Mouse (Mus musculus): ENCODE measurements at regions not wholly inside any gene's neighbourhood (a gene's known extent, or its start where the extent isn't known, plus 50 kb on each side); places are given as distances from the start of the nearest gene placed in this dataset.

DNA sequence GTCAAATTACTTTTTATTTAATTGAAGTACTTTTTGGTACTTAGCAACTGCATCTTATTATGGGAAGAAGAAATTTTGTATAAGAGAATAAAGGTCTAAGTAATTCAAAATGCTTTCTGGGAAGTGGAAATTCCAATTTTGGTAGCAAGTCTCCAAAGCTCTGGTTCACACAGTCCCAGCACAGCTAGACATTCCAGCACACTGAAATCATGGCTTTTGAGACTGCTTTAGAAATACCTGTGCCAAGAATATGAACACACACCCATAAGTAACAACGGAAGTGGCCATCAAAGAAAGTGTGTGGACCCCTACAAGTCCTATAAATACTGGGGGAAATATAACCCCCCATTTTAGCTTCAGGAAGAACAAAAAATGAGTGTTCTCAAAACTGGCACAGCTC is 67.8 kb upstream of the Pdc start:
- TF ChIP-seq CTCF (IDR thresholded peaks at IDR 0.05; ENCODE audit: low read depth, low read length) (no peak), POLR2AphosphoS5 (IDR thresholded peaks at IDR 0.05; ENCODE audit: insufficient replicate concordance, low read depth, low read length) (no peak), TAL1 (conservative IDR thresholded peaks at IDR 0.05; ENCODE audit: low read depth, low read length) (no peak), GATA1 (IDR thresholded peaks at IDR 0.05; ENCODE audit: borderline replicate concordance, low read length) (no peak), GATA2 (IDR thresholded peaks at IDR 0.05; ENCODE audit: borderline replicate concordance, low read depth, low read length) (no peak)
